Mouse (Mus musculus) intestine, embryonic 14.5 days (tissue): Measurements from ENCODE around the gene Hspa14. TPM values are rescaled to one million over a fixed set of nuclear protein-coding genes. Genes with fewer than 3 reads are reported as not detected.
A peak's percentile ranks its signal among the peaks of the same experiment; 100 is the strongest.

Source experiments
- ATAC-seq: fragments of 200-750 bp; cut with Nextera tagmentation; replicated peaks from 2 replicates; pipeline ENCODE4 v1.8.0; 2017; ENCODE audit warnings: low read depth, moderate number of reproducible peaks, moderate TSS enrichment, moderate library complexity; ENCODE audit not compliant: low FRiP score, low TSS enrichment
- DNase-seq: peaks from one replicate; pipeline ENCODE4 v3.0.0-alpha.2; 2018; ENCODE audit warnings: low spot score
- H3K27ac ChIP-seq: fragments of 300-500 bp; sonication (generic); 2 replicates; pipeline ENCODE4 v1.5.1; 2014; ENCODE audit warnings: low read depth, mild to moderate bottlenecking, control low read depth
- H3K27me3 ChIP-seq: fragments of 300-500 bp; sonication (generic); replicated peaks from 2 replicates; pipeline ENCODE4 v1.6.1; 2014; ENCODE audit warnings: low read length, control low read depth; ENCODE audit not compliant: control insufficient read depth, insufficient read depth
- H3K36me3 ChIP-seq: fragments of 300-500 bp; sonication (generic); 2 replicates; pipeline ENCODE4 v1.6.1; 2014; ENCODE audit warnings: low read length, control low read depth; ENCODE audit not compliant: control insufficient read depth, insufficient read depth
- H3K4me1 ChIP-seq: fragments of 300-500 bp; sonication (generic); replicated peaks from 2 replicates; pipeline ENCODE4 v1.6.1; 2014; ENCODE audit warnings: low read length, control low read depth, mixed read lengths; ENCODE audit not compliant: control insufficient read depth, insufficient read depth
- H3K4me2 ChIP-seq: fragments of 300-500 bp; sonication (generic); 2 replicates; pipeline ENCODE4 v1.6.1; 2014; ENCODE audit warnings: low read length
- H3K4me3 ChIP-seq: fragments of 300-500 bp; sonication (generic); 2 replicates; pipeline ENCODE4 v1.5.1; 2014; ENCODE audit warnings: low read depth, low read length, control low read depth, mixed read lengths
- H3K9ac ChIP-seq: fragments of 300-500 bp; sonication (generic); 2 replicates; pipeline ENCODE4 v1.6.1; 2014; ENCODE audit warnings: mild to moderate bottlenecking, low read length
- H3K9me3 ChIP-seq: fragments of 300-500 bp; sonication (generic); 2 replicates; pipeline ENCODE4 v1.6.1; 2016; ENCODE audit warnings: low read length, control low read depth; ENCODE audit not compliant: control insufficient read depth
- WGBS: fragments of 180-500 bp; shearing (Covaris S2); extraction: QIAGEN DNeasy Blood & Tissue Kit; methylation state at CpG from one replicate; pipeline ENCODE4 v1.1.7; 2014; 5-methylcytosine and 5-hydroxymethylcytosine counted together
- polyA plus RNA-seq: library from polyadenylated mRNA; unstranded; fragments of >200 nt; fragmentation: Nextera tagmentation; extraction: Ambion mirVana; gene quantifications from 2 replicates; pipeline ENCODE4 v1.2.1, GENCODE M21; 2014

The Hspa14 gene
- polyA plus RNA-seq, 1 experiment from 2014 or later = 113 TPM

- Histone ChIP-seq H3K4me2 (no peak overlapping the region), H3K9ac (no peak overlapping the region), H3K27ac (no peak overlapping the region), H3K36me3 (peaks cover 82% of the 10 kb centered on the region), H3K27me3 (no peaks in the 10 kb centered on the region), H3K4me3 (no peak overlapping the region), H3K9me3 (no peaks in the 10 kb centered on the region), H3K4me1 (no peaks in the 10 kb centered on the region)
- DNase-seq (no peak), ATAC-seq (no peak)
- 90% methylated on average over 6 of the region's 6 CpGs for WGBS
Observed at GRCm38 (mm10) chr2:3499543-3499942, 13.1 kb downstream of the Hspa14 start.

GRCm38 (mm10) chr2:3493833-3494409 lies 18.7 kb downstream of the Hspa14 start:
- Histone ChIP-seq H3K4me3 (no peak overlapping the region), H3K27me3 (no peaks in the 10 kb centered on the region), H3K9me3 (no peaks in the 10 kb centered on the region), H3K27ac (no peak overlapping the region), H3K9ac (no peak overlapping the region), H3K4me1 (no peaks in the 10 kb centered on the region), H3K4me2 (no peak overlapping the region), H3K36me3 (peaks cover 83% of the 10 kb centered on the region)
- ATAC-seq = no peak
- DNase-seq = no peak
- WGBS = 89% methylated on average over 3 of the region's 3 CpGs

GRCm38 (mm10) chr2:3489816-3490215 lies 22.8 kb downstream of the Hspa14 start:
- WGBS = 86% methylated on average over 3 of the region's 3 CpGs
- DNase-seq (no peak), ATAC-seq (no peak)
- Histone ChIP-seq H3K9ac (no peak overlapping the region), H3K4me1 (no peaks in the 10 kb centered on the region), H3K9me3 (no peaks in the 10 kb centered on the region), H3K36me3 (peaks cover 49% of the 10 kb centered on the region), H3K27me3 (no peaks in the 10 kb centered on the region), H3K4me3 (no peak overlapping the region), H3K4me2 (no peak overlapping the region), H3K27ac (no peak overlapping the region)

GRCm38 (mm10) chr2:3480239-3480638 lies 32.4 kb downstream of the Hspa14 start:
- no peak overlapping the region for H3K9ac ChIP-seq
- ATAC-seq (no peak), DNase-seq (no peak)
- H3K27ac ChIP-seq = no peak overlapping the region
- no peaks in the 10 kb centered on the region for H3K27me3 ChIP-seq
- H3K4me3 ChIP-seq = no peak overlapping the region
- WGBS = 79% methylated on average over 3 of the region's 3 CpGs
- H3K9me3 ChIP-seq = no peaks in the 10 kb centered on the region
- H3K4me2 ChIP-seq = no peak overlapping the region
- peaks cover 5% of the 10 kb centered on the region; the same call in 1 of the 2 replicates for H3K4me1 ChIP-seq
- H3K36me3 ChIP-seq = no peaks in the 10 kb centered on the region

GRCm38 (mm10) chr2:3475746-3476251 lies 36.8 kb downstream of the Hspa14 start:
- H3K9ac ChIP-seq = no peak overlapping the region
- H3K4me1 ChIP-seq = peaks cover 13% of the 10 kb centered on the region
- no peaks in the 10 kb centered on the region for H3K27me3 ChIP-seq
- peaks cover 4% of the 10 kb centered on the region; the same call in 1 of the 2 replicates for H3K36me3 ChIP-seq
- peak overlapping the region; percentile 82 for H3K4me2 ChIP-seq
- H3K27ac ChIP-seq = 0 out of 2 replicates have a peak overlapping the region, but pooled peaks have one; percentile 36
- H3K9me3 ChIP-seq = no peaks in the 10 kb centered on the region
- H3K4me3 ChIP-seq = peak overlapping the region; percentile 94; the same call in 1 of the 2 replicates
- no peak for ATAC-seq
- WGBS = 69% methylated on average over 3 of the region's 3 CpGs
- no peak for DNase-seq

- Histone ChIP-seq H3K4me1 (peaks cover 13% of the 10 kb centered on the region), H3K9ac (peak within 1 kb of the TSS; percentile 72), H3K4me3 (peak within 1 kb of the TSS; percentile 94), H3K27ac (peak within 1 kb of the TSS; percentile 78), H3K27me3 (no peaks in the 10 kb centered on the region), H3K9me3 (no peaks in the 10 kb centered on the region), H3K36me3 (peaks cover 4% of the 10 kb centered on the region; the same call in 1 of the 2 replicates), H3K4me2 (peak within 1 kb of the TSS; percentile 82)
- DNase-seq (peak; percentile 97), ATAC-seq (peak; percentile 98)
- WGBS = 0% methylated on average over 39 of the region's 42 CpGs
Observed at GRCm38 (mm10) chr2:3474861-3475283, 37.7 kb downstream of the Hspa14 start, which contains the start of gene Suv39h2. Gene Suv39h2, minus strand, starts transcription at chr2:3475031.

- H3K4me1 ChIP-seq = peaks cover 13% of the 10 kb centered on the region
- H3K36me3 ChIP-seq = peaks cover 4% of the 10 kb centered on the region; the same call in 1 of the 2 replicates
- H3K4me2 ChIP-seq = peak overlapping the region; percentile 82
- H3K9ac ChIP-seq = peak overlapping the region; percentile 72
- peak overlapping the region; percentile 78 for H3K27ac ChIP-seq
- DNase-seq (peak; percentile 84), ATAC-seq (peak; percentile 77)
- H3K27me3 ChIP-seq = no peaks in the 10 kb centered on the region
- no peaks in the 10 kb centered on the region for H3K9me3 ChIP-seq
- peak overlapping the region; percentile 94 for H3K4me3 ChIP-seq
- under 1% methylated on average over 46 of the region's 46 CpGs for WGBS
Observed at GRCm38 (mm10) chr2:3474361-3474805, 38.2 kb downstream of the Hspa14 start.

- Histone ChIP-seq H3K4me3 (peak overlapping the region; percentile 94), H3K9me3 (no peaks in the 10 kb centered on the region), H3K4me2 (peak overlapping the region; percentile 82), H3K9ac (peak overlapping the region; percentile 72), H3K27ac (peak overlapping the region; percentile 78; the same call in 1 of the 2 replicates), H3K27me3 (no peaks in the 10 kb centered on the region), H3K36me3 (peaks cover 4% of the 10 kb centered on the region; the same call in 1 of the 2 replicates), H3K4me1 (peaks cover 13% of the 10 kb centered on the region)
- ATAC-seq (no peak), DNase-seq (no peak)
- under 1% methylated on average over 12 of the region's 12 CpGs for WGBS
Observed at GRCm38 (mm10) chr2:3473891-3474290, 38.7 kb downstream of the Hspa14 start.
